Comparison of ENCODE assay signal across 25 mouse cellular contexts in the genomic region with DNA sequence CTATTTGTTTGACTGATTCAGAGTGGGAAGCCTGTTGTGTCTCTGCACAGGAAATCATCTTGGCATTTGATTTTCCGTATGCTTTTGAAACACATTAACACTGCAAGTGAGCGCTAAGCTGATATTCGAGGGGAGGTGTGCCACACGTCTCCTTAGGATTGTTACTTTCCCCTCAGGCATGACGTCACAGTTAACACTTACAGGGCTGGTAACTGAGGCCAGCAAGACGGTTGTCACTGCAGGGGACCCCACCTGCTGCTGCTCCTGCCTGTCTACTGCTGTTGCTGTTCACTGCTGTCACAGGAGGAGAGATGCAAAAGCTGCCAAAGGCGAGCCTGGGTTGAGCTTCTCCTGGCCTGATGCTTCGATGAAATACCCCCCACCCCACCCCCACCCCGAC. TPM values are rescaled to one million over a fixed set of nuclear protein-coding genes. Genes with fewer than 3 reads are reported as not detected.
DNase-seq lines count a peak whose midpoint lies in the region; ATAC-seq lines count a peak whose summit lies in the region.
"Had no signal": no experiment of that assay in that cellular context is flagged by ENCODE, and none has a peak within 500 bp of the region (broad histone marks: within the 10 kb centered on the region; RNA-seq: fewer than 3 reads in every experiment).

No protein-coding gene starts in this region.

- 32% methylated on average over 9 of the region's 9 CpGs for WGBS in forebrain, embryonic 15.5 days
- 42% methylated on average over 9 of the region's 9 CpGs for WGBS in forebrain, embryonic 12.5 days
- WGBS in hindbrain, embryonic 15.5 days = 33% methylated on average over 9 of the region's 9 CpGs
- WGBS in hindbrain, embryonic 12.5 days = 42% methylated on average over 9 of the region's 9 CpGs
- WGBS in midbrain, embryonic 16.5 days = 38% methylated on average over 9 of the region's 9 CpGs
- 33% methylated on average over 9 of the region's 9 CpGs for WGBS in midbrain, embryonic 13.5 days

- DNase-seq in adrenal gland, postnatal 4 days (ENCODE audit: low spot score in 2 of 2) = no peak
- DNase-seq: adrenal gland, postnatal 14 days; cerebellum, adult 8-10 months; cerebellum, postnatal 25 days; gastrocnemius, postnatal 36 days; heart, adult 2 months; heart, postnatal 14 days; kidney, adult 11 months had no signal

- 0 out of 2 replicates have a peak, but pooled peaks have one; percentile 8 for ATAC-seq in forebrain, embryonic 15.5 days (replicated peaks)
- no peak for ATAC-seq in forebrain, embryonic 12.5 days (ENCODE audit: low FRiP score)
- ATAC-seq in hindbrain, embryonic 15.5 days (ENCODE audit: low FRiP score, low read depth) = no peak
- no peak for ATAC-seq in hindbrain, embryonic 12.5 days (ENCODE audit: low FRiP score)
- 0 out of 2 replicates have a peak, but pooled peaks have one; percentile 39 for ATAC-seq in midbrain, embryonic 16.5 days
- ATAC-seq in midbrain, embryonic 13.5 days = no peak
- ATAC-seq: activated CD4-positive, CD25-positive, alpha-beta regulatory T cell, adult 4 months; Patski had no signal

- H3K4me1 ChIP-seq in forebrain, embryonic 15.5 days = no peaks in the 10 kb centered on the region
- no peaks in the 10 kb centered on the region for H3K4me1 ChIP-seq in forebrain, embryonic 12.5 days
- H3K4me1 ChIP-seq in hindbrain, embryonic 15.5 days (replicated peaks) = 0 out of 2 replicates have a peak, but pooled peaks cover 3% of the 10 kb centered on the region
- H3K4me1 ChIP-seq in hindbrain, embryonic 12.5 days = 0 out of 2 replicates have a peak, but pooled peaks cover 3% of the 10 kb centered on the region
- no peaks in the 10 kb centered on the region for H3K4me1 ChIP-seq in midbrain, embryonic 16.5 days (ENCODE audit: control insufficient read depth, insufficient read depth, low read length)
- H3K4me1 ChIP-seq in midbrain, embryonic 13.5 days (replicated peaks) = no peaks in the 10 kb centered on the region
- H3K4me1 ChIP-seq: heart, embryonic 15.5 days had no signal

- no peak overlapping the region for H3K9ac ChIP-seq in forebrain, embryonic 15.5 days (replicated peaks)
- H3K9ac ChIP-seq in forebrain, embryonic 12.5 days = no peak overlapping the region
- H3K9ac ChIP-seq in hindbrain, embryonic 15.5 days = no peak overlapping the region
- no peak overlapping the region for H3K9ac ChIP-seq in hindbrain, embryonic 12.5 days
- H3K9ac ChIP-seq in midbrain, embryonic 16.5 days (ENCODE audit: low read depth, low read length) = no peak overlapping the region
- H3K9ac ChIP-seq in midbrain, embryonic 13.5 days (replicated peaks) = no peak overlapping the region
- H3K9ac ChIP-seq: embryonic facial prominence, embryonic 12.5 days; heart, embryonic 15.5 days; hindbrain, embryonic 14.5 days had no signal

- H3K4me2 ChIP-seq in forebrain, embryonic 15.5 days (replicated peaks) = no peak overlapping the region
- H3K4me2 ChIP-seq in forebrain, embryonic 12.5 days = no peak overlapping the region
- 0 out of 2 replicates have a peak overlapping the region, but pooled peaks have one; percentile 4 for H3K4me2 ChIP-seq in hindbrain, embryonic 15.5 days
- H3K4me2 ChIP-seq in hindbrain, embryonic 12.5 days (replicated peaks) = no peak overlapping the region
- H3K4me2 ChIP-seq in midbrain, embryonic 16.5 days (ENCODE audit: low read length) = peak overlapping the region; percentile 27; the same call in 1 of the 2 replicates
- no peak overlapping the region for H3K4me2 ChIP-seq in midbrain, embryonic 13.5 days (replicated peaks)
- H3K4me2 ChIP-seq: embryonic facial prominence, embryonic 12.5 days; heart, embryonic 11.5 days; heart, embryonic 15.5 days; hindbrain, embryonic 14.5 days had no signal

- H3K9me3 ChIP-seq in forebrain, embryonic 15.5 days = no peaks in the 10 kb centered on the region
- no peaks in the 10 kb centered on the region for H3K9me3 ChIP-seq in forebrain, embryonic 12.5 days
- no peaks in the 10 kb centered on the region for H3K9me3 ChIP-seq in hindbrain, embryonic 15.5 days
- H3K9me3 ChIP-seq in hindbrain, embryonic 12.5 days (replicated peaks) = no peaks in the 10 kb centered on the region
- no peaks in the 10 kb centered on the region for H3K9me3 ChIP-seq in midbrain, embryonic 16.5 days (replicated peaks; ENCODE audit: control insufficient read depth, low read length, poor library complexity, severe bottlenecking)
- H3K9me3 ChIP-seq in midbrain, embryonic 13.5 days = no peaks in the 10 kb centered on the region
- H3K9me3 ChIP-seq: embryonic facial prominence, embryonic 12.5 days; heart, embryonic 15.5 days had no signal

- no peaks in the 10 kb centered on the region for H3K27me3 ChIP-seq in forebrain, embryonic 15.5 days
- no peaks in the 10 kb centered on the region for H3K27me3 ChIP-seq in forebrain, embryonic 12.5 days
- no peaks in the 10 kb centered on the region for H3K27me3 ChIP-seq in hindbrain, embryonic 15.5 days
- no peaks in the 10 kb centered on the region for H3K27me3 ChIP-seq in hindbrain, embryonic 12.5 days
- no peaks in the 10 kb centered on the region for H3K27me3 ChIP-seq in midbrain, embryonic 16.5 days (ENCODE audit: control insufficient read depth, insufficient read depth, low read depth, low read length)
- no peaks in the 10 kb centered on the region for H3K27me3 ChIP-seq in midbrain, embryonic 13.5 days
- H3K27me3 ChIP-seq: CH12.LX; embryonic facial prominence, embryonic 12.5 days; heart, embryonic 15.5 days had no signal

- no peak overlapping the region for H3K27ac ChIP-seq in forebrain, embryonic 15.5 days (replicated peaks)
- H3K27ac ChIP-seq in forebrain, embryonic 12.5 days = no peak overlapping the region
- no peak overlapping the region for H3K27ac ChIP-seq in hindbrain, embryonic 15.5 days (replicated peaks)
- H3K27ac ChIP-seq in hindbrain, embryonic 12.5 days = no peak overlapping the region
- no peak overlapping the region for H3K27ac ChIP-seq in midbrain, embryonic 16.5 days (ENCODE audit: low read length)
- no peak overlapping the region for H3K27ac ChIP-seq in midbrain, embryonic 13.5 days
- H3K27ac ChIP-seq: embryonic facial prominence, embryonic 12.5 days; heart, adult 2 months; heart, embryonic 15.5 days; hindbrain, embryonic 14.5 days had no signal

- H3K36me3 ChIP-seq in forebrain, embryonic 15.5 days = no peaks in the 10 kb centered on the region
- H3K36me3 ChIP-seq in forebrain, embryonic 12.5 days (replicated peaks) = no peaks in the 10 kb centered on the region
- H3K36me3 ChIP-seq in hindbrain, embryonic 15.5 days = no peaks in the 10 kb centered on the region
- H3K36me3 ChIP-seq in hindbrain, embryonic 12.5 days = no peaks in the 10 kb centered on the region
- no peaks in the 10 kb centered on the region for H3K36me3 ChIP-seq in midbrain, embryonic 16.5 days (ENCODE audit: control insufficient read depth, insufficient read depth, low read length)
- H3K36me3 ChIP-seq in midbrain, embryonic 13.5 days = no peaks in the 10 kb centered on the region
- H3K36me3 ChIP-seq: embryonic facial prominence, embryonic 12.5 days; heart, embryonic 15.5 days had no signal

- no peak overlapping the region for H3K4me3 ChIP-seq in forebrain, embryonic 15.5 days
- no peak overlapping the region for H3K4me3 ChIP-seq in forebrain, embryonic 12.5 days (replicated peaks)
- no peak overlapping the region for H3K4me3 ChIP-seq in hindbrain, embryonic 15.5 days
- no peak overlapping the region for H3K4me3 ChIP-seq in hindbrain, embryonic 12.5 days
- no peak overlapping the region for H3K4me3 ChIP-seq in midbrain, embryonic 16.5 days (ENCODE audit: low read depth, low read length)
- no peak overlapping the region for H3K4me3 ChIP-seq in midbrain, embryonic 13.5 days (replicated peaks)
- H3K4me3 ChIP-seq: embryonic facial prominence, embryonic 12.5 days; heart, adult 2 months; heart, embryonic 15.5 days had no signal

RNA-seq across cellular contexts. Expression of a gene that starts 6.1 kb away (rescaled TPM):
- polyA plus RNA-seq in forebrain, embryonic 15.5 days (2015; fragmentation: Nextera tagmentation; extraction: Ambion mirVana) = not detected in 2 replicates
- polyA plus RNA-seq in forebrain, embryonic 12.5 days (2016; fragmentation: Nextera tagmentation; extraction: Ambion mirVana) = not detected in 2 replicates
- polyA plus RNA-seq in hindbrain, embryonic 15.5 days (2015; fragmentation: Nextera tagmentation; extraction: Ambion mirVana) = 0.65 and 2.6 TPM in 2 replicates
- polyA plus RNA-seq in hindbrain, embryonic 12.5 days (2016; fragmentation: Nextera tagmentation; extraction: Ambion mirVana) = 0.70 and 3.2 TPM in 2 replicates
- not detected in 2 replicates for polyA plus RNA-seq in midbrain, embryonic 16.5 days (2015; fragmentation: Nextera tagmentation; extraction: Ambion mirVana)
- not detected in 2 replicates for polyA plus RNA-seq in midbrain, embryonic 13.5 days (2015; fragmentation: Nextera tagmentation; extraction: Ambion mirVana)
- not detected for total RNA-seq in adrenal gland, postnatal 4 days (2021)
- total RNA-seq: adrenal gland, adult 18-20 months; adrenal gland, postnatal 14 days; CH12.LX; gastrocnemius, adult 8-10 months; gastrocnemius, postnatal 36 days; heart, adult 2 months; heart, postnatal 14 days; hematopoietic stem cell, adult 5-6 weeks had no signal
- polyA plus RNA-seq: activated CD4-positive, CD25-positive, alpha-beta regulatory T cell, adult 4 months; heart, adult 2 months; heart, embryonic 11.5 days; heart, embryonic 15.5 days; hindbrain, embryonic 14.5 days; intestine, embryonic 14.5 days; Patski had no signal

RNA-seq across cellular contexts. Expression of a gene that starts 51.3 kb away (rescaled TPM):
- 61.4 and 63.6 TPM in 2 replicates for polyA plus RNA-seq in forebrain, embryonic 15.5 days (2015; fragmentation: Nextera tagmentation; extraction: Ambion mirVana)
- 55.2 and 61.0 TPM in 2 replicates for polyA plus RNA-seq in forebrain, embryonic 12.5 days (2016; fragmentation: Nextera tagmentation; extraction: Ambion mirVana)
- 53.3 and 55.7 TPM in 2 replicates for polyA plus RNA-seq in hindbrain, embryonic 15.5 days (2015; fragmentation: Nextera tagmentation; extraction: Ambion mirVana)
- polyA plus RNA-seq in hindbrain, embryonic 12.5 days (2016; fragmentation: Nextera tagmentation; extraction: Ambion mirVana) = 58.1 and 61.1 TPM in 2 replicates
- polyA plus RNA-seq in midbrain, embryonic 16.5 days (2015; fragmentation: Nextera tagmentation; extraction: Ambion mirVana) = 59.4 and 61.5 TPM in 2 replicates
- polyA plus RNA-seq in midbrain, embryonic 13.5 days (2015; fragmentation: Nextera tagmentation; extraction: Ambion mirVana) = 61.7 and 65.3 TPM in 2 replicates
- total RNA-seq in adrenal gland, postnatal 4 days (2021) = 10 to 100 TPM; 76.9 to 77.7 TPM

Comparison
In these comparisons a context has a peak if more than half of its experiments do, and no peak if none do; other contexts are left out.
1. ATAC-seq: peak in forebrain, embryonic 15.5 days (single experiment) and midbrain, embryonic 16.5 days (single experiment); none in forebrain, embryonic 12.5 days (single experiment), hindbrain, embryonic 15.5 days (single experiment), hindbrain, embryonic 12.5 days (single experiment) and midbrain, embryonic 13.5 days (single experiment).
2. H3K4me2 ChIP-seq: peak in hindbrain, embryonic 15.5 days (single experiment) and midbrain, embryonic 16.5 days (single experiment); none in forebrain, embryonic 15.5 days (single experiment), forebrain, embryonic 12.5 days (single experiment), hindbrain, embryonic 12.5 days (single experiment) and midbrain, embryonic 13.5 days (single experiment).